Mouse (Mus musculus): ENCODE measurements around the gene Iqgap3. TPM values are rescaled to one million over a fixed set of nuclear protein-coding genes. Genes with fewer than 3 reads are reported as not detected.
A peak's percentile ranks its signal among the peaks of the same experiment; 100 is the strongest.

The Iqgap3 gene
- polyA plus RNA-seq, 1 experiment from 2014 or later = 19.8 TPM

DNA sequence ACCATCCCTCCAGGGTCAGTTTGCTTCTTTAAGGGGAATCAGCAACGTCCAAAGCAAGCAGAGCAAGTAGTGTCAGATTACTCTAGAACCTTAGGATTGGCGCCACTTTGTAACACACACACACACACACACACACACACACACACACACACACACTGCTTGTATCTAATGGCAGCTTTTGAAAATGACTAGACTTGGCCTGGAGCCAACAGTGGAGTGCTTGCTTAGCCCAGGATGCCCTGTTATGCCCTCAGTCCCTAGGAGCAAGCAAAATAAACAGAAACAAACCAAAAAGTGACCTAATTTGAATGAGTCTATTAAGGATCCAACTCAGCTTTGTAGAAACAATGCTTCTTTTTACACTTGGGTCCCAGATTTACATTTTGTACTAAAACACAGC is 13.4 kb upstream of the Iqgap3 start:
- H3K9ac ChIP-seq (replicated peaks; ENCODE audit: low read depth, low read length) = no peak overlapping the region
- H3K4me3 ChIP-seq (ENCODE audit: low read depth, low read length) = no peak overlapping the region
- 39% methylated on average over 2 of the region's 2 CpGs for WGBS
- H3K27ac ChIP-seq (ENCODE audit: low read length) = no peak overlapping the region
- no peaks in the 10 kb centered on the region for H3K9me3 ChIP-seq (ENCODE audit: control insufficient read depth, low read depth, low read length)
- no peak for ATAC-seq (ENCODE audit: insufficient number of reproducible peaks, insufficient read depth, low FRiP score, low read depth)
- H3K36me3 ChIP-seq (ENCODE audit: control insufficient read depth, insufficient read depth, low read length) = no peaks in the 10 kb centered on the region
- no peak overlapping the region for H3K4me2 ChIP-seq (replicated peaks; ENCODE audit: low read depth, low read length)
- H3K4me1 ChIP-seq (ENCODE audit: control insufficient read depth, insufficient read depth, low read length) = no peaks in the 10 kb centered on the region
- H3K27me3 ChIP-seq (ENCODE audit: control insufficient read depth, insufficient read depth, low read length) = no peaks in the 10 kb centered on the region

DNA sequence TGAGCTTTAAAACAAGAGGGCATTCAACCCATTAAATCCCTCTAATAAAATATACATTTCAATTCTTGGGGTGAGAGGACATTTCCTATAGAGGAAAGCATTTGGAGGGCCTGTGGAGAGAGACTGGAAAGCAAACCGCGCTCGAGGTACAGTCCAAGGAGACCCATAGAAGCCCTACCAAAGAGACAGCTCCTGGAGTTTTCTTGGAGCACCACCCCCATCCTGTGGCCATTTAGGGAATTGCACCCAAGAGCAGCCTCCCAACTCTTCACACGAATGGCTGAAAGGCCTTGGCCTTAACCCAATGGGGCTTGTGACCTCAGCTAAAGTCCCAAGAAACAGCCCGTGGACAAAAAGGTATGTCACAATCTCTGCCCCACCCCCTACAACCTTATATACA is 10.0 kb upstream of the Iqgap3 start:
- Histone ChIP-seq H3K4me3 (ENCODE audit: low read depth, low read length) (no peak overlapping the region), H3K9me3 (ENCODE audit: control insufficient read depth, low read depth, low read length) (no peaks in the 10 kb centered on the region), H3K36me3 (ENCODE audit: control insufficient read depth, insufficient read depth, low read length) (no peaks in the 10 kb centered on the region), H3K4me2 (replicated peaks; ENCODE audit: low read depth, low read length) (no peak overlapping the region), H3K27ac (ENCODE audit: low read length) (no peak overlapping the region), H3K4me1 (ENCODE audit: control insufficient read depth, insufficient read depth, low read length) (no peaks in the 10 kb centered on the region), H3K9ac (replicated peaks; ENCODE audit: low read depth, low read length) (no peak overlapping the region), H3K27me3 (ENCODE audit: control insufficient read depth, insufficient read depth, low read length) (no peaks in the 10 kb centered on the region)
- ATAC-seq (ENCODE audit: insufficient number of reproducible peaks, insufficient read depth, low FRiP score, low read depth) = peak; percentile 75
- 6% methylated on average over 5 of the region's 5 CpGs for WGBS

GRCm38 (mm10) chr3:88073631-88074030 is 8.1 kb upstream of the Iqgap3 start:
- Histone ChIP-seq H3K9ac (replicated peaks; ENCODE audit: low read depth, low read length) (no peak overlapping the region), H3K27me3 (ENCODE audit: control insufficient read depth, insufficient read depth, low read length) (no peaks in the 10 kb centered on the region), H3K36me3 (ENCODE audit: control insufficient read depth, insufficient read depth, low read length) (no peaks in the 10 kb centered on the region), H3K27ac (ENCODE audit: low read length) (no peak overlapping the region), H3K9me3 (ENCODE audit: control insufficient read depth, low read depth, low read length) (no peaks in the 10 kb centered on the region), H3K4me2 (replicated peaks; ENCODE audit: low read depth, low read length) (no peak overlapping the region), H3K4me3 (ENCODE audit: low read depth, low read length) (no peak overlapping the region), H3K4me1 (ENCODE audit: control insufficient read depth, insufficient read depth, low read length) (no peaks in the 10 kb centered on the region)
- no peak for ATAC-seq (ENCODE audit: insufficient number of reproducible peaks, insufficient read depth, low FRiP score, low read depth)
- 62% methylated on average over 2 of the region's 2 CpGs for WGBS

DNA sequence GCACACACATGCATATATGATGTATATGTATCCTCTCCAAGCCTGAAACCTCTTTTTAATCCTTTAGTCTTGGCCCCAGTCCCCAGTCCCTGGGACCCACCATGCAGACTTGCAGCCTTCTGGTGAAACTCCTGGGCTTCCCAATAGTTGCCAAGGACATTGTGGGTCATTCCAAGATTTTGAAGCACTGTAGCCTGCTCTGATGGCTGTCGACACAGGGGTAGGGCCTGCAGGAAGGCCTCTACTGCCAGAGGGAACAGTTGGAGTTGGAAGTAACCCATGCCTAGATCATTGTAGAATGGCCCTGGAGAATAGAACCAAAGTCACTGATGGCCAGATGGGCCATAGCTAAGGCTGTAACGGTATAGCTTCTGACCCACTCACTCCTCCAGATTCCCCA is 7.4 kb upstream of the Iqgap3 start:
- H3K27me3 ChIP-seq (ENCODE audit: control insufficient read depth, insufficient read depth, low read length) = no peaks in the 10 kb centered on the region
- H3K27ac ChIP-seq (ENCODE audit: low read length) = no peak overlapping the region
- H3K4me1 ChIP-seq (ENCODE audit: control insufficient read depth, insufficient read depth, low read length) = no peaks in the 10 kb centered on the region
- no peak for ATAC-seq (ENCODE audit: insufficient number of reproducible peaks, insufficient read depth, low FRiP score, low read depth)
- no peak overlapping the region for H3K4me2 ChIP-seq (replicated peaks; ENCODE audit: low read depth, low read length)
- no peak overlapping the region for H3K9ac ChIP-seq (replicated peaks; ENCODE audit: low read depth, low read length)
- no peaks in the 10 kb centered on the region for H3K36me3 ChIP-seq (ENCODE audit: control insufficient read depth, insufficient read depth, low read length)
- no peak overlapping the region for H3K4me3 ChIP-seq (ENCODE audit: low read depth, low read length)
- no peaks in the 10 kb centered on the region for H3K9me3 ChIP-seq (ENCODE audit: control insufficient read depth, low read depth, low read length)
- 67% methylated on average over 2 of the region's 2 CpGs for WGBS

DNA sequence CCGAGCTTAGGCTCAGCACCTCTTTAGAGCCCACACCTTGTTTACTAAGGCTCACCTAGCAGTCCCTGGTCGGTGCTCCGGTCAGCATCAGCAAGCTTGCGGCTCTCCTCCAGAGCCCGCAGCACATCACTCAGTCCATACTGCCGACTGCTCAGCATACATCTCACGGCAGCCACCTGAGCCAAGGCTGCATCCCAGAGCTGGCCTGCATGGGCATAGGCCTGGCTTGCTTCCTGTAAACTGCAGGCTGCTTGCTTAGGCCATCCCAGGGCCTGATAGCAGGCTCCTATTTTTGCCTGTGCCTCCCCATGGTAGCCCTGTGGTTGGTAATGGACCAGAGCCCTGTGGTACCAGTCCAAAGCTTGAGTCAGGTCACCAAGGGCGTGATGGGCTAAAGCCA is 7.0 kb upstream of the Iqgap3 start:
- ATAC-seq (ENCODE audit: insufficient number of reproducible peaks, insufficient read depth, low FRiP score, low read depth) = no peak
- no peaks in the 10 kb centered on the region for H3K27me3 ChIP-seq (ENCODE audit: control insufficient read depth, insufficient read depth, low read length)
- H3K4me2 ChIP-seq (replicated peaks; ENCODE audit: low read depth, low read length) = no peak overlapping the region
- WGBS = 79% methylated on average over 8 of the region's 8 CpGs
- H3K4me1 ChIP-seq (ENCODE audit: control insufficient read depth, insufficient read depth, low read length) = no peaks in the 10 kb centered on the region
- H3K9me3 ChIP-seq (ENCODE audit: control insufficient read depth, low read depth, low read length) = no peaks in the 10 kb centered on the region
- no peak overlapping the region for H3K4me3 ChIP-seq (ENCODE audit: low read depth, low read length)
- no peak overlapping the region for H3K27ac ChIP-seq (ENCODE audit: low read length)
- H3K9ac ChIP-seq (replicated peaks; ENCODE audit: low read depth, low read length) = no peak overlapping the region
- no peaks in the 10 kb centered on the region for H3K36me3 ChIP-seq (ENCODE audit: control insufficient read depth, insufficient read depth, low read length)

- Histone ChIP-seq H3K9ac (replicated peaks; ENCODE audit: low read depth, low read length) (no peak overlapping the region), H3K36me3 (ENCODE audit: control insufficient read depth, insufficient read depth, low read length) (no peaks in the 10 kb centered on the region), H3K4me3 (ENCODE audit: low read depth, low read length) (no peak overlapping the region), H3K9me3 (ENCODE audit: control insufficient read depth, low read depth, low read length) (no peaks in the 10 kb centered on the region), H3K4me1 (ENCODE audit: control insufficient read depth, insufficient read depth, low read length) (0 out of 2 replicates have a peak, but pooled peaks cover 2% of the 10 kb centered on the region), H3K4me2 (replicated peaks; ENCODE audit: low read depth, low read length) (no peak overlapping the region), H3K27ac (ENCODE audit: low read length) (no peak overlapping the region), H3K27me3 (ENCODE audit: control insufficient read depth, insufficient read depth, low read length) (no peaks in the 10 kb centered on the region)
- 42% methylated on average over 8 of the region's 8 CpGs for WGBS
- ATAC-seq (ENCODE audit: insufficient number of reproducible peaks, insufficient read depth, low FRiP score, low read depth) = no peak
Observed at GRCm38 (mm10) chr3:88077441-88077840, 4.3 kb upstream of the Iqgap3 start.

- Histone ChIP-seq H3K27ac (ENCODE audit: low read length) (no peak within 1 kb of the TSS), H3K36me3 (ENCODE audit: control insufficient read depth, insufficient read depth, low read length) (no peaks in the 10 kb centered on the region), H3K9me3 (ENCODE audit: control insufficient read depth, low read depth, low read length) (no peaks in the 10 kb centered on the region), H3K9ac (replicated peaks; ENCODE audit: low read depth, low read length) (no peak within 1 kb of the TSS), H3K4me3 (ENCODE audit: low read depth, low read length) (no peak within 1 kb of the TSS), H3K27me3 (ENCODE audit: control insufficient read depth, insufficient read depth, low read length) (no peaks in the 10 kb centered on the region), H3K4me1 (ENCODE audit: control insufficient read depth, insufficient read depth, low read length) (peaks cover 9% of the 10 kb centered on the region; the same call in 1 of the 2 replicates), H3K4me2 (replicated peaks; ENCODE audit: low read depth, low read length) (no peak within 1 kb of the TSS)
- 79% methylated on average over 4 of the region's 4 CpGs for WGBS
- ATAC-seq (ENCODE audit: insufficient number of reproducible peaks, insufficient read depth, low FRiP score, low read depth) = no peak
Observed at GRCm38 (mm10) chr3:88078204-88078603, 3.6 kb upstream of the Iqgap3 start, which contains the start of gene Ttc24. TSS of gene Ttc24 (minus strand) at chr3:88078304.

DNA sequence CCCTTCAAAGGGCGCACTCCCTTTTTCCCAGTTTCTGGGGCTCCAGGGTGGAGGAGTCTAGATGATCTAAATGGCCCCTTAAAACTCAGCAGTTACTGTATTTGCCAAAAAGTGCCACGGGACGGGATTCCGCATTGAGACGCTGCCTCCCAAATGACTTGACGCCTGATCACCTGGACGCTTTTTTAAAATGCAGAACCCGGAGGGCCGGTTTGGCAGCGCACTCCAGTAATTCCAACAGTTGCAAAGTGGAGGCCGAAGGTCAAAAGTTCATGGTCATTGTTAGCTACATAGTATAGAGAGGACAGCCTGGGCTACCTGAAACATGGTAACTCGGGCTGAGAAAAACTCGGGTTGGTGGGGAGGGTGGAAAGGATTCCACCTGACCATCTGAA is 450 bp downstream of the Iqgap3 start:
- Histone ChIP-seq H3K27me3 (ENCODE audit: control insufficient read depth, insufficient read depth, low read length) (no peaks in the 10 kb centered on the region), H3K4me1 (ENCODE audit: control insufficient read depth, insufficient read depth, low read length) (peaks cover 10% of the 10 kb centered on the region; the same call in 1 of the 2 replicates), H3K9me3 (ENCODE audit: control insufficient read depth, low read depth, low read length) (no peaks in the 10 kb centered on the region), H3K27ac (ENCODE audit: low read length) (no peak overlapping the region; the same call in 1 of the 2 replicates), H3K36me3 (ENCODE audit: control insufficient read depth, insufficient read depth, low read length) (peaks cover 11% of the 10 kb centered on the region; the same call in 1 of the 2 replicates), H3K9ac (replicated peaks; ENCODE audit: low read depth, low read length) (peak overlapping the region; percentile 23; the same call in 1 of the 2 replicates), H3K4me2 (replicated peaks; ENCODE audit: low read depth, low read length) (peak overlapping the region; percentile 63), H3K4me3 (ENCODE audit: low read depth, low read length) (peak overlapping the region; percentile 52)
- no peak for ATAC-seq (ENCODE audit: insufficient number of reproducible peaks, insufficient read depth, low FRiP score, low read depth)
- WGBS = 1% methylated on average over 13 of the region's 13 CpGs

GRCm38 (mm10) chr3:88082663-88083062 is 892 bp downstream of the Iqgap3 start:
- ATAC-seq (ENCODE audit: insufficient number of reproducible peaks, insufficient read depth, low FRiP score, low read depth) = no peak; the same call in 1 of the 2 replicates
- Histone ChIP-seq H3K9me3 (ENCODE audit: control insufficient read depth, low read depth, low read length) (no peaks in the 10 kb centered on the region), H3K4me1 (ENCODE audit: control insufficient read depth, insufficient read depth, low read length) (peaks cover 10% of the 10 kb centered on the region; the same call in 1 of the 2 replicates), H3K4me3 (ENCODE audit: low read depth, low read length) (peak overlapping the region; percentile 52), H3K9ac (replicated peaks; ENCODE audit: low read depth, low read length) (peak overlapping the region; percentile 23; the same call in 1 of the 2 replicates), H3K27ac (ENCODE audit: low read length) (no peak overlapping the region), H3K4me2 (replicated peaks; ENCODE audit: low read depth, low read length) (peak overlapping the region; percentile 63), H3K36me3 (ENCODE audit: control insufficient read depth, insufficient read depth, low read length) (peaks cover 11% of the 10 kb centered on the region; the same call in 1 of the 2 replicates), H3K27me3 (ENCODE audit: control insufficient read depth, insufficient read depth, low read length) (no peaks in the 10 kb centered on the region)
- 5% methylated on average over 4 of the region's 4 CpGs for WGBS

All from stomach, embryonic 14.5 days (tissue).